Mouse (Mus musculus) cerebellum, adult 2 months (tissue): ENCODE data around the gene Dync2li1. TPM values are rescaled to one million over a fixed set of nuclear protein-coding genes. Genes with fewer than 3 reads are reported as not detected.

ENCODE experiments used
- DNase-seq, 2 experiments: peaks; one replicate each; pipeline ENCODE4 v3.0.0; 2021
- H3K27ac ChIP-seq: fragments of 200-500 bp; 2 replicates; pipeline ENCODE4 v1.5.1; 2012; ENCODE audit warnings: low read length, control low read depth, inconsistent platforms; ENCODE audit not compliant: insufficient read depth
- H3K27me3 ChIP-seq: fragments of 200-500 bp; 2 replicates; pipeline ENCODE4 v1.6.1; 2012; ENCODE audit warnings: inconsistent platforms, mild to moderate bottlenecking, low read length, moderate library complexity; ENCODE audit not compliant: control insufficient read depth, insufficient read depth
- H3K4me1 ChIP-seq: fragments of 200-500 bp; 2 replicates; pipeline ENCODE4 v1.6.1; 2011; ENCODE audit warnings: low read length; ENCODE audit not compliant: control insufficient read depth, insufficient read depth
- H3K4me3 ChIP-seq: fragments of 200-500 bp; replicated peaks from 2 replicates; pipeline ENCODE3; 2011; ENCODE audit warnings: mild to moderate bottlenecking, low read depth, low read length, control low read depth; ENCODE audit not compliant: insufficient read depth
- CTCF ChIP-seq: fragments of 200-500 bp; IDR thresholded peaks from 2 replicates; pipeline ENCODE4 v1.5.1; 2011; ENCODE audit warnings: low read depth, mild to moderate bottlenecking, control low read depth, low read length, moderate library complexity, borderline replicate concordance; ENCODE audit not compliant: insufficient read depth
- POLR2A ChIP-seq: fragments of 200-500 bp; IDR thresholded peaks from 2 replicates; pipeline ENCODE4 v1.6.1; 2011; ENCODE audit warnings: low read length, control low read depth, borderline replicate concordance; ENCODE audit not compliant: insufficient read depth
- WGBS: fragments of 180-500 bp; shearing (Covaris S2); methylation state at CpG from one replicate; pipeline ENCODE4 v1.1.7; 2018; 5-methylcytosine and 5-hydroxymethylcytosine counted together
- polyA plus RNA-seq: library from polyadenylated mRNA; depleted of rRNA; stranded (reverse); fragments of >200 nt; gene quantifications from 2 replicates; pipeline ENCODE4 v1.2.3, GENCODE M21; 2012

Gene Dync2li1
- polyA plus RNA-seq, 1 experiment = 15.3 TPM

GRCm38 (mm10) chr17:84650302-84651017 lies 24.2 kb downstream of the Dync2li1 start:
- 93% methylated on average over 9 of the region's 9 CpGs for WGBS
- Histone ChIP-seq H3K27me3 (no peaks in the 10 kb centered on the region), H3K27ac (no peak overlapping the region), H3K4me3 (no peak overlapping the region), H3K4me1 (no peaks in the 10 kb centered on the region)
- DNase-seq = no peak
- no peak for TF ChIP-seq CTCF
- TF ChIP-seq POLR2A = no peak

DNA sequence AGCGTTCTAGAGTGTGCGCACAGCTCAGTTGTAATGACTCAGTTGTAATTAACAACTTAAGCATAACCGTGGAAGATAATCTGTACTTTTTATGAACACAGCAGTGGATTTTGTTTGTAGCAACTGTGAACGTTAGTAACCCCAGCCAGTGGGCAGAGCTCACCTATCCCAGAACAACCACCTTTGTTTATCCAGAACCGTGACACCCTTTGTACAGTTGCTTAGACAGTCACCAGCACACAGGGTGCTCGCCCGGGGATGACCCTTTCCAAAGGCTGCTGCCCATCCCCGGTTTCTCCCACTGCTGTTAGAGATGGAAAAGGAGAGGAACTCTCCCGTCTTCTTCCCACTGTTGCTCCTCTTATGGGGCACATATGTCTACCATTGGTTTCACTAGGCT lies 27.2 kb downstream of the Dync2li1 start:
- TF ChIP-seq CTCF (no peak), POLR2A (no peak)
- Histone ChIP-seq H3K4me1 (no peaks in the 10 kb centered on the region), H3K4me3 (no peak overlapping the region), H3K27ac (no peak overlapping the region), H3K27me3 (no peaks in the 10 kb centered on the region)
- 93% methylated on average over 9 of the region's 9 CpGs for WGBS
- DNase-seq = no peak

- H3K4me3 ChIP-seq = no peak overlapping the region
These were observed 29.9 kb downstream of the Dync2li1 start for GRCm38 (mm10) chr17:84656205-84656604.

DNA sequence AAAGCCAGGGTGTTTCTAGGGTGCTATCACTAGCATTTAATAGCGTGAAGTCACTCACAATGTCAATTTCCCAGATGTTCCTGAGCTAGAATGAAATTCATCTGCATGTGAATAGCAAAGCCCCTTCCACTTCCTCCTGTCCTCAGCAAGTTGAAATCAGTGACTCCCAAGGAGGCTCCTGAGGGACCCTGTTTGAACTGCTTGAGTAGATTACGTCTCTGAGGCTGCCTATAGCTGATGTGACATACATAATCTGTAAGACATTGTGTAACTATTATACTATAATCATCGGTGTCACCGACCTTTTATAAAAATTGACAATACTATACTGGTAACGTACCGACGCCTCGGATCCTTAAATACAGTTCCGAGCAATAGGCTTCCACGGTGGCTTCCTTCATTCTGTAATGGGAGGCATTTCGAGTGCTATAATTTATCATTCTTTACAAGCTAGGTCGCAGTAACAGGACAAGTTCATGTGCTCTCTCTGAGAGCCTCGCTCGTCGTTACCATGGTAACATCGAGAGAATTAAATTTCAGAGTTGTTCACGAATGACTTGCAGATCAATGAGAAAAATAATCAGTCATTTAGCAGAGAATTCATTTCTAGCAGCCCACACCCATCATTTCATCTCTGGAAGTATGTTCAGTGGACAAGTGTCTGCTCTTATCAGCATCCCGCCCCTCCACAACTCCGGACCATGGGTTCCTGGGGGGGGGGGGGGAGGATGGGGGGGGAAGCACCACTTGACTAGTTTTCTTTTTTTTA lies 30.5 kb downstream of the Dync2li1 start:
- WGBS = 68% methylated on average over 19 of the region's 19 CpGs
- H3K27ac ChIP-seq = no peak overlapping the region
- no peaks in the 10 kb centered on the region for H3K4me1 ChIP-seq
- no peak for DNase-seq
- H3K27me3 ChIP-seq = no peaks in the 10 kb centered on the region
- no peak overlapping the region for H3K4me3 ChIP-seq
- no peak for TF ChIP-seq CTCF
- TF ChIP-seq POLR2A = no peak

More at GRCm38 (mm10) chr17:84656205-84656604, 29.9 kb downstream of the Dync2li1 start:
- no peak for TF ChIP-seq POLR2A
- no peak for TF ChIP-seq CTCF
- no peaks in the 10 kb centered on the region for H3K27me3 ChIP-seq
- no peak for DNase-seq
- 65% methylated on average over 5 of the region's 5 CpGs for WGBS
- no peaks in the 10 kb centered on the region for H3K4me1 ChIP-seq
- H3K27ac ChIP-seq = no peak overlapping the region

DNA sequence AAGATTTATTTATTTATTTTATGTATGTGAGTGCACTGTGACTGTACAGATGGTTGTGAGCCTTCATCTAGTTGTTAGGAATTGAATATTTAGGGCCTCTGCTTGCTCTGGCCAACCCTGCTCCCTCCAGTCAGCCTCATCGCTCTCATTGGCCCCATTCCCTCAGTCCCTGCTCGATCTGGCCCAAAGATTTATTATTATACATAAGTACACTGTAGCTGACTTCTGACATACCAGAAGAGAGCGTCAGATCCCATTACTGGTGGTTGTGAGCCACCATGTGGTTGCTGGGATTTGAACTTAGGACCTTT lies 31.1 kb downstream of the Dync2li1 start:
- no peak for TF ChIP-seq POLR2A
- TF ChIP-seq CTCF = no peak
- H3K4me1 ChIP-seq = no peaks in the 10 kb centered on the region
- H3K27me3 ChIP-seq = no peaks in the 10 kb centered on the region
- no peak for DNase-seq
- WGBS = 46% methylated on average over 3 of the region's 3 CpGs
- H3K27ac ChIP-seq = no peak overlapping the region
- no peak overlapping the region for H3K4me3 ChIP-seq

- no peaks in the 10 kb centered on the region for H3K27me3 ChIP-seq
- no peak overlapping the region for H3K27ac ChIP-seq
- no peaks in the 10 kb centered on the region for H3K4me1 ChIP-seq
- H3K4me3 ChIP-seq = no peak overlapping the region
- TF ChIP-seq CTCF (no peak), POLR2A (no peak)
- 70% methylated on average over 7 of the region's 7 CpGs for WGBS
- no peak for DNase-seq
These were observed 31.5 kb downstream of the Dync2li1 start for GRCm38 (mm10) chr17:84657782-84658181.

GRCm38 (mm10) chr17:84658195-84658594 lies 31.9 kb downstream of the Dync2li1 start:
- TF ChIP-seq POLR2A (no peak), CTCF (no peak)
- H3K4me3 ChIP-seq = no peak overlapping the region
- no peak overlapping the region for H3K27ac ChIP-seq
- no peaks in the 10 kb centered on the region for H3K27me3 ChIP-seq
- DNase-seq = no peak
- WGBS = 36% methylated on average over 5 of the region's 5 CpGs
- no peaks in the 10 kb centered on the region for H3K4me1 ChIP-seq

DNA sequence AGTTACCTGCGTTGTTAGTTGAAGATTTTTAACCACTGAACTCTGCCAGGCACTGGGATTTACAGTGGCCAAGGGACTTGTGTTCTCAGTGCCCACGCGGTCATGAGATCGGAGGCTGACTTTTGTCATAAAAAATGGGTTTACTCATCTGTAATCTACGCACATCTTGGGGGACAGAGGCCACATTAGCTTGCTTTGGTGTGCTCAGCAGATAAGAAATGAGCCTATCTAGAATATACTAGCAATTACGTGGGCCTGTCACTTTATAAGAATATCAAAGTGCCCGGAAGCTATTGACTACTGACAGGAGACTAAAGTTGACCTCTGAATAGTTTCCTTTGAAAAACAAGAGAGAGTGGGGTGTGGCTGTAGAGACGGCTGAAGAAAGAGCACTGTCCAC lies 32.7 kb downstream of the Dync2li1 start:
- no peak for DNase-seq
- no peaks in the 10 kb centered on the region for H3K4me1 ChIP-seq
- TF ChIP-seq POLR2A (no peak), CTCF (no peak)
- H3K4me3 ChIP-seq = no peak overlapping the region
- no peak overlapping the region for H3K27ac ChIP-seq
- WGBS = 87% methylated on average over 8 of the region's 8 CpGs
- no peaks in the 10 kb centered on the region for H3K27me3 ChIP-seq
